Mouse (Mus musculus) small intestine, adult 2 months (tissue): ENCODE measurements around the gene Gdf15.

ENCODE experiments used
- CTCF ChIP-seq: fragments of 200-500 bp; IDR thresholded peaks from 2 replicates; pipeline ENCODE4 v1.5.1; 2012; ENCODE audit warnings: low read depth, mild to moderate bottlenecking, control low read depth, inconsistent platforms, low read length, moderate library complexity, mixed read lengths; ENCODE audit not compliant: insufficient replicate concordance, insufficient read length; ENCODE audit errors: extremely low read depth
- POLR2A ChIP-seq: fragments of 200-500 bp; IDR thresholded peaks from 2 replicates; pipeline ENCODE4 v1.6.1; 2012; ENCODE audit warnings: low read depth, mild to moderate bottlenecking, control low read depth, inconsistent platforms, low read length, moderate library complexity

DNA sequence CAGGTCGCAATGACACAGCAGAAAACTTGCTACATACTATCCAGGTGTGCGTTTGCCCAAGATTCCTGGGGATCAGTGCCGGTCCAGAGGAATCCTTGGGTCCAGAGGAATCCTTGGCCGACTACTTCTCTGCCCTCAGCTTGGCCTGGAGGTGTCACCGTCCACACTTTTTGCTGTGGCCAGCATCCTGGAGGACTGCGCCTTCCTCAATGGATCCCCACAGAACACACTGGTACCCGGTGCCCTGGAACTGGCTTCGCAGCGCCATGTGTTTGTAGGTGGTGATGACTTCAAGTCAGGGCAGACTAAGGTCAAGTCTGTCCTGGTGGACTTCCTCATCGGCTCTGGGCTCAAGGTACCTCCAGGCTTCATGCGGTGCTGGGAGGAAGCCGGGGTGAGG, 36.4 kb downstream of the Gdf15 start:
- TF ChIP-seq CTCF (no peak), POLR2A (no peak)
